Mouse (Mus musculus) megakaryocyte, adult 5-6 weeks (primary cell): ENCODE measurements around the gene Akr1b8. TPM values are rescaled to one million over a fixed set of nuclear protein-coding genes. Genes with fewer than 3 reads are reported as not detected.
"Not testable (repeated sequence)": the region's sequence is repeated elsewhere in the genome, so short reads cannot be mapped to it uniquely, and the experiment has no call there.

Source experiments
- ATAC-seq: 2 replicates; pipeline ENCODE4 v1.8.0; 2016; ENCODE audit warnings: mild to moderate bottlenecking, inconsistent platforms; ENCODE audit not compliant: poor library complexity, severe bottlenecking
- total RNA-seq, 2 experiments: library from RNA; stranded (forward) in 1 of 2; stranded (reverse) in 1 of 2; fragments of 153-499, 151-499 nt in 1 of 2; fragments of 221-1000, 200-1000 nt in 1 of 2; gene quantifications; 2 replicates each; pipeline versions ENCODE4 v1.2.3 to v1.2.4; 2015 to 2017

The Akr1b8 gene
- total RNA-seq, 2 experiments from 2014 or later: not detected

DNA sequence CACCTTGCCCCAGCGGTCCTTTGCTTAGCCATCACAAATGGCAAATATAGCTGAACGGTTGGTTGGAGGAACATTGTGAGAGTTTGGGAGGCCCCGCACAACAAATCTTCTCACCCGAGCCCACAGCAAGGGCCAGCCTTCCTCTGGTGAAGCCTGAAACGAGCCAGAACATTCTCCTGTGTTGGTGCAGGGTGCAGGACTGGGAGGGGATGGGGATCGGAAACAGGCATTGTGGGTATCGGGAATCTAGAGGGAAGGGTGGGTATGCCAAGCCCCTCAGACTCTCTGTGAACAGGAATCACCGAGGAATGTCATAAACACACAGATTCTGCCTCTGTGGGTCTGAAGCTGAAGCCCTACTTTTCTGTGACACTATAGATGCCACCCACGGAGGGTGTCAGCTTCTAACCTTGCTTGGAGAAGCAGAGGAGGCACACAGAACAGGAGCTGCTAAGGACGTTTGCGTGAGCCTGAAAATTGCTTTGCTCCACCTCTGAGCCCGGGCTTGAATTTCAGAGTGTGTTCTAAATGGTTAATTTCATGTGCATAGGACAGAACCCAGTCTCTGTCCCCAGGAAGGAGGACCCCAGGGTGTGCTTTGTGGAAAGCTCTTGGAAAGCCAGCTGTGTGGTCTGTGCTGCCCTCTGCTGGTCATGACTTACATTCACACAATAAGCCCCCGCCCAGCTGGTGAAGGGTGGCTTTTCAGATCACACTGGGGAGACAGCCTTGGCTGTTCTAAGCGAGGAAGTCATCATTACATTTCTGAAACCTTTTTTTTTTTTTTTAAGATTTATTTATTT is 7.6 kb upstream of the Akr1b8 start:
- peak; percentile 75 for ATAC-seq

DNA sequence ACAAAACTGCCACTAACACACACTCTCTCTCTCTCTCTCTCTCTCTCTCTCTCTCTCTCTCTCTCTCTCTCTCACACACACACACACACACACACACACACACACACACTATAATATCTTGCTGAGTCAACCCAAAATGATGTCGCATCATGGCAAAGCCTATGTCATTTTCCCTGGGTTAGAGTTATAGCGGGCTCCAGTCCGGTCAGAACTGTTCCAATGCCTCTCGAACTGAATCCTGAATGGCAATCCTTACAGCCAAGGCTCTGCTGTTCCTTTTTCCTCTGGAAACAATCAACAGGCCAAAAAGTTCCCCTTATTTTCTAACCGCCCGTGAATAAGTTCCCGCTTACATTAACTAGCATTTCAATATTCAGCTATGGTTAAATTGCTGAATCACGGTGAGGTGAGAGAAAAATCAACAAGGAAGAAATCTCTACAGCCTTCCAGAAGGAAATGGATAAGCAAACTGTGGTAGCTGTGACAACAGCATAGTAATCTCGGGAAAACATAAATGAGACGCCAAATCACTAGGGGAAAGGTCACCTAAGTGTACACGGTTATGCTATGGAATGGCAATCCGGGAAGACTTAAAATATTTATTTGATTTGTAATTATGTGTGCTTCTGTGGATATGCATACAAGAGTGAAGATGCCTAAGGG is 3.8 kb upstream of the Akr1b8 start:
- ATAC-seq: no peak

DNA sequence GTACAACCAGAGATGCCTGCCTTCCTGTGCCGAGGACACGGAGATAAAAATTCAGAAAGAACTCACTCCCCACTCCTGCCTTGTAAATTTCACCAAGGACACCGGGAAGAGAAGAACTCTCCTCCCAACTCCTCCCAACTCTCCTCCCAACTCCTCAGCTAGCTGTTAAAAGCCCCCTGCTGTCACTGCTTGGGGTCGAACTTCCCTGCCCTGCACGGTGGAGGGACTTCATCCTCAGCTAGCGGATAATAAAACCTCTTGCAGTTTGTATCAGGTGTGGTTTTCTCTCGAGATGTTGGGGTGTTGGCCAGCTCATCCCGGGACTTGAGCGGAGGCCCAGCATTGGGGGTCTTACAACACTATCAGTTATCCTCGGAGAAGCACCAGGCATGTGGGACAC is 2.4 kb upstream of the Akr1b8 start:
- not testable (repeated sequence) for ATAC-seq

DNA sequence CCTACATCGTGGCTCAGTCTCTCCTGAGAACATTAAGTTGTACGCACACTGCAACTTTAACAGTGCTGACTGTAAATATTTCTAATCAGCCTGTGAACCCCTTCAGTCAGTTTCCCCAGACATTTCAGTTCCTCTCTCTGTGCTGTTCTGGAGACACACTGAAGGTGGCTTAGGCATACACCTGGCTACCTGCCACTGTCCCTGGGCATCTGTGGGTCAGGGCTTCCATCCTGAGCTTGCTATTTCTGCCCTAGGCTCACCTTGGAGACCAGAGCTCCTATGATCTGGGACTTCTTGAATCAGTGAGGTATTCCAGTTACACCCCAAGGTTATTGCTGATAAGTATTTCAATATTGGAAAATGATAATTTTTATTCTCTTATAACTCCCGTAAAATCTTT is 1.5 kb upstream of the Akr1b8 start:
- ATAC-seq: no peak

DNA sequence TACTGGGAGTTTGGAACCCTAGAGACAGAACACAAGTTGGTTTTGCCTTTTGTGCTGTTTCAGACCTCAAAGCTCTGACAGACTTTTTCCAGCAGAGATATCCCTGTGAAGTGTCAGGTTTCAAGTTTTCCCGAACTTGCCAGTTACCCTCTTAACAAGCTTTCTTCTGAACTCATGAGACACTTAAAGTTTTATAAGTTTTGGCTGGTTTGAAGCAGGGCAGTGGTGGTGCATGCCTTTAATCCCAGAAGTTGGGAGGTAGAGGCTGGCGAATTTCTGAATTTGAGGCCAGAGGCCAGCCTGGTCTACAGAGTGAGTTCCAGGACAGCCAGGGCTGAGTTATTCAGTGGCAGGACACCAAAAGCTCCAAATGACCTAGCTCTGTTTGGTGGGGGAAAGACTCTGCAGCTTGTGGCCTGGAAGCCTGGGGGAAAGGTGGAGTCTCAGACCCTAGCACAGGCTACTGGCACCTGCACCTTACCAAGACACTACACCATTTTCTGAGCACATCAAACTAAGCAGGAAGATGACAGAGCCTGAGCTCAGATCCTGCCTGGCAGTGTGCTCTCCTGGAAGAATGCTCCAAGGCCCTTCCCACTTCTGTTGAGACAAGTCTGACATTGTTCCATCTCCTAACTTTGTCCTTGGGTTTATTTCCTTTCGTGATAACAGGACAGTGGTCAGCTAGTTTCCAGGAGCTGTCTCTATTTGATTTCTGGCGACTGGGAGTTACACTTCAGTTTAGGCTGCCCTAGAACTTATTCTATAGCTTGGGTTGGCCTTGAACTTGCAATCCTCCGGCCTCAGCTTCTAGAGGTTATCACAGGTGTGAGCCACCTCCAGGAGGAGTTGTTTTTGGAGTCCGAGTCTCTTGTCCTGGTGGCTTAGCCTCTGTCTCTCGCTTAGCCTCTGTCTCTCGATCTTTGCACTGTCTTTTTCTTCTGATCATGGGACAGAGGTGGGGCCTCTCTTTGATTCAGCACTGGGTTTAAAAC is 732 bp downstream of the Akr1b8 start:
- no peak for ATAC-seq

DNA sequence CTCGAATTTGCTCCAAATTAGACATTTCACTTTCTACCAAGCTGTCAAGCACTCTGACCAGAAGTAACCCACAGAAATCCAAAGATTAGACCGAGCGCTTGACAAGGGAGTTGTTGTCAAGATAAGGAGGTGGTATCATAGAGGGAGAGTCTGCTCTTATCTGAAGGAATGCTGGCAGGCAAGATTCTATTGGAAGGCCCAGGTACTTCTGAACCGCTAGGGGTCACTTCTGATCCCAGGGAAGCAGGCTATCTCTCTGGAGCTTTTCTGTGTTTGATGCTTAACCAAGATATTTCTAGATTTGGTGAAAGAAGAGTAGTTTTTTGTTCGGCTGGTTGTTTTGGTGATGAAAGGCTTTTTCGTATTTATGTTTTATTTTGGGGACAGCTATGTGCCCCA is 1.4 kb downstream of the Akr1b8 start:
- ATAC-seq: no peak

DNA sequence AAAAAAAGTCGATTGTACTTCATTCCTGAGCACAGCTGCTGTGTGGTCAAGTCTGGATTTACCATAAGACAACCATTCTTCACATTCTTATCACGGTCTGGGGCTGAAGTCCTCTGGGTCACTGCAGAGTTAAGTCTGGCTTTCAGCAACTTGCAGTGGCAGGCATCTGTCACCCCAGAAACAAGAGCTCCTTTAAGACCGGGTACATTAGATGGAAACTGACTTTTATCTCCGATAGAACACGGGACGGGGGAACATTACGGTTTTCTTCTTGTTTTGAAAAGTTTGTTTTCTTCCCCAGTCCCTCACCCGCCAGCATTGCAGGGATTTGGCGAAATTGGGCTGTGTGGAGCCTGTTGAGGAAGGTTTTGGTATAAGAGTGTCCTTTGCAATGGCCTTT is 1.9 kb downstream of the Akr1b8 start:
- no peak for ATAC-seq

DNA sequence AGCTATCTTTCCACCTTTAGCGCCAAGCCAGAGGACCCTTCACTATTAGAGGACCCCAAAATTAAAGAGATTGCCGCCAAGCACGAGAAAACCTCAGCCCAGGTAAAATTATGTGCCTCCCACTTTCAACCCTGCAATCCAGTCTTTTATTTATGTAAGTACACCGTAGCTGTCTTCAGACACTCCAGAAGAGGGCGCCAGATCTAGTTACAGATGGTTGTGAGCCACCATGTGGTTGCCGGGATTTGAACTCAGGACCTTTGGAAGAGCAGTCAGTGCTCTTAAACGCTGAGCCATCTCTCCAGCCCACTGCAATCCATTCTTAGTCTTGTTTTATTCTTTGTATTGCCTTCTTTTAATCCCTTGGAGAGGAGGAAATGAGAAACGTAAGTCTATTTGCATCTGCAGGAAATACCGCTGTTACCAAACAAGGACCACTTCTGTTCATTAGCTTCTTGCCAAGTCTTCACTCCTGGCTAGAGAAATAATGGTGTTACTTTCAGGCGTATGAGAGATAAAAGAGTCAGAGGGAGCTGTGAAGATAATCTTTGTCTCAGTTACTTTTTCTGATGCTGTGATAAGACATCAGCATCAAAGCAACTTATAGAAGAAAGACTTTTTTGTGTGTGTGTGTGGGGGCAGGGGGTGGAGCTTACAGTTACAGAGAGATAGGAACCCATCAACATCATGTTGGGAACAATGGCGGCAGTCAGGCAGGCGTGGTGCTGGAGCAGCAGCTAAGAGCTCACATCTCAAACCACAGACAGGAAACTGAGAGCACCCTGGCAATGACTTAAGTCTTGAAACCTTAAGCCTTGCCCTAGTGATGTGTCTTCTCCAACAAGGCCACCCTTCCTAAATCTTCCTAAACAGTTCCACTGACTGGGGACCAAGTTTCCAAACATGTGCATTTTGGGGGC is 10.6 kb downstream of the Akr1b8 start:
- no peak for ATAC-seq

DNA sequence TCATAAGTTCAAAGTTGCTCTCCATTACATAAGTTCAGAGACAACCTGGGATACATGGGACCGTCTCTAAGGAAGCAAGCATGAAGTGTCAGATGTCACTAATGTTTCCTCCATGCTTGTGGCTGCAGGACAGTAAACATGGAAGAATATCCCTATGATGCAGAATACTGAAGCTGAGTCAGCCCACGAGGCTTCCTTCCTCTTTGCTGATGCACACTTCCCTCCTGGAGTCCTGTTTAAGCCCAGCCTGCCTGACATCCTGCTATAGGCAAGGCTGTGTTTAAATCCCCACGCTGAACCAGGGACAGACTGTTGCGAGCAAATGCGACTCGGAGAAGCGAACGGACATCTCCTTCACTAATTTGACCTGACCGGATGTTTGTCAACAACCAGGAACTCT is 14.1 kb downstream of the Akr1b8 start:
- peak; percentile 59 for ATAC-seq

DNA sequence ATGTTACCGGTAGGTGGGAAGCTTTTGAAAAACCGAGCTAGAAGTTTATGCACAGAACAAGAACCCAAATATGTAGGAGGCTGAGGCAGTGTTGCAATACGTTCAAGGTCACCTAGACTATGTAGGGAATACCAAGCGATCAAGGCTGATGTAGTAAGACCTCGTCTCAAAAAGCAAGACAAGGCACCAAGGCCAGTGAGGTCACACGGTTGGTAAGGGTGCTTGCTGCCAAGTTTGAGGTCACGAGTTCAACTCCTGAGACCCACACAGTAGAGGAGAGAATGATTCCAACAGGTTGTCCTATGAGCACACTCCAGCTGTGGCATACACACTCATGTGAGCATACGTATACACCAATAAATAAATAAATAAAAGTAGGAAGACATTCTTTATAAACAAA is 16.2 kb downstream of the Akr1b8 start:
- ATAC-seq: no peak

DNA sequence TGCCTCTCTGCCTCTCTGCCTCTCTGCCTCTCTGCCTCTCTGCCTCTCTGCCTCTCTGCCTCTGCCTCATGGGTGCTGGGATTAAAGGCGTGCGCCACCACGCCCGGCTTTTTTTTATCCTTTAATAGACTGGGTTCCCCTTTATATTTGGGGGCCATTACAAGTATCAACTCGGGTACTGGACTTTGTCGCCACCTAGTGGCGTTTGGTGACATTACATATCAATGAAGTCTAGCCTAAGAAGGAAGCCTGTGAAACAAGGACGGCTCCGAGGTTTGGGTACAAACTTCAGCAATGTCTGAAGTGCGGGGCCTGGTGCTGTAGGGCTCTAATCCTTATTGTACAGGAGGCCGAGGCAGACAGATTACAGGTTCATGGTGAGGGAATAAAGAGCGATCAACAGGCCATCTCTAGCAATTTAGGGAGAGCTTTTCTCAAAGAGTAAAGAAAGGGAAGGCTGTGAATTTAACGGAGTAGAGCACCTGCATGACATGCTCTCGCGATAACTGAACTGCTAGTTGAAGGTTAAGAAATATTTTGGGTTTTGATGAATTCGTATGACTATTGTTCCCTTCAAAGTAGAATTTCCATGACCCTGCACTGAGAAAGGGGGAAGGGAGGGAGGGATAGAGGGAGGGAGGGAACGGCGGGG is 17.9 kb downstream of the Akr1b8 start:
- ATAC-seq: peak; percentile 97

DNA sequence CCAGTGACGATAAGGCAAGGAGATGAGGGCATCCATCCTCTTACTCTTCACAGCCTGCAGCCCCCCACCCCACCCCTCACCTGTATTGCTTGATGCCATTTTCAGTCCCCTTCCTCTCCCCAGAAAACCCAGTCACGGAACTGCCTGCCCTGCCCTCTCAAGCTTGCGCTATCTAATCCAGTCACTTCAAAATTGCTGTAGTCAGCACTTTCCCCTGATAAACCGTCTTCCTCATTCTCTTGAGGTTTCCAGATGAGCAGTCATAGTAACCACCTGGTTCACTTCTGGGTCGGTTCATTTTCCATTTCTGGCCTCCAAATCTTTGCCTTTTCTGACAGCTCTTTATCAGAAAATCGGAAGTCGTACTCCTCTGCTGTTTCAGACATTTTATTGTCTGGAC is 19.9 kb downstream of the Akr1b8 start:
- 0 out of 2 replicates have a peak, but pooled peaks have one; percentile 16 for ATAC-seq

DNA sequence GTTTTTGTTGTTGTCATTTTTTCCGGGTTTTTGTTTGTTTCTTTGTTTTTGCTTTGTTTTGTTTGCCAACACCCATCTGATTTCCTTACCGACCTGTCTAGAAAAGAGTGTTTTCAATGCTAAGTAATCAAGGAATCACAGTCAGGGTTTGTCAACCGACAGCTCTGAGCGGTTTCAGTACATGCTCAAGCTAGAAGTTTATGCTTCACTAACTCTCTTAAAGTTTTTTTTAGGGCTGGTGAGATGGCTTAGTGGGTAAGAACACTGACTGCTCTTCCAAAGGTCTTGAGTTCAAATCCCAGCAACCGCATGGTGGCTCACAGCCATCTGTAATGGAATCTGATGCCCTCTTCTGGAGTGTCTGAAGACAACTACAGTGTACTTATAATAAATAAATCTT is 22.0 kb downstream of the Akr1b8 start:
- ATAC-seq: not testable (repeated sequence)

DNA sequence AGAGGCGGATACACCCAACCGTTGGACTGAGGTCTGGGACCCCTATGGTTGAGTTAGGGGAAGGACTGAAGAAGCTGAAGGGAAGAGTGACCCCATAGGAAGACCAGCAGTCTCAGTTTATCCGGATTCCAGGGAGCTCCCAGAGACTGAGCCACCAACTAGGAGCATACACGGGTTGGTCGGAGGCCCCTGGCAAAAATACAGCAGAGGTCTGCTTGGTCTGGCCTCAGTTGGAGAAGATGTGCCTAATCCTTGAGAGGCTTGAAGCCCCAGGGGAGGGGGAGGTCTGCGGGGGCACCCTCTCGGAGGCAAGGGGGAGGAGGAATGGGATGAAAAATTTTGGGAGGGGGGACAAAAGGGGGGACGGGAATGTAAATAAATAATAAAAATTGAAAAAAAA is 29.5 kb downstream of the Akr1b8 start:
- ATAC-seq: no peak

DNA sequence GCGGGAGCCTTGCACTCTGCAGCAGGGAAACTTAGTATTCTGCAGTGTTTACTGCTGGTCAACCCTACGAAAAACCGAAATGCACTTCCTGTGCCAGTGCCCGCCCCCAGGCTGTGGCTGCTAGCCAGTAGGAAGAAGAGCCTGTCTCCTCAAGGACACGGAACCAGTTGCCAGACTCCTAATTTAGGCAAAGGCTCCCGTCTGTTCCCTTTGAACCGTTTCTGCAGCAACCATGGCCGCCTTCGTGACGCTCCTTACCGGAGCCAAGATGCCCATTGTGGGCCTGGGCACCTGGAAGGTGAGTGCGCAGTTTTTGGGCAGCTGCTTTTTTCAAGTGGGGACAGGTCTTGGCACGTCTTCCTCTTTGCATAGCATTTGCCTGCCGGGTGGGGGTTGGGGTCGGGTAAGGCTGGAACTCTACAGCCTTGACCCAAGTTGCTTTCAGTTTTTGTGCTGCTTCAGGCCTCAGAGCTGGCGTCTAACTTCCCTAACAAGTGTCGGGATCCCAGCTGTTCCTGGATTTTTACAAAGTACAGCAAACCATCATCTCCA is 30.3 kb downstream of the Akr1b8 start, which contains the start of gene Akr1b10:
Akr1b10 (plus strand) TSS at position 109 of the 552 bp plus-strand sequence.
- peak; percentile 95 for ATAC-seq

DNA sequence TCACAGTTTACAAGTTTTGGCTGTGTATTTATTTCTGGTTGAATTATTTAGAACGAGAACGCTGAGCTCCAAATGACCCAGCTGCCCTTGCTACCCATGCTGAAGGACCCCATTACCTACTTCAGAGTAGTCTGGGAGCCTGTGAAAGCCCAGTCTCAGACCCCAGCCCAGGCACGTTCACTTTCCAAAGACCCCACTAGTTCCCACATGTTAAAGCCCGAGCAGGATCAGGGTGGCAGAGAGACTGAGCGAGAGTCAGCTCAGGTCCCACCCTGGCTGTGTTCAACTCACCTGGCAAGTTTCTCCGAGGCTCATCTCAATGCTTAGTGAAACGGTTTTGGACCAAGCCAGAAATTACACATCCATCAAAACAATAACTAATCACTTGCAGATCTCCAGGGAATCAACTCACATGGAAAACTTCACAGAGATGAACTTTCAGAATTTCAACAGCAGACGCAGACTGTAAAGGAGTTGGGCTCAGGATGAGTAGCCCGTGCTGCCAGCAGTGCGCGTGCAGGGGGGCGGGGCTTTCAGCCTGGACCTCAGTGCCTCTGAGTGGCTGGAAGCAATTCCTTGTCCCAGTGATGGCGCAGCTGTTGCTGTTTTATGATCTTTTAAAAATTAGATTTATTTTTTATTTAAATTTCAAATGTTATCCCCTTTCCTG is 30.9 kb downstream of the Akr1b8 start:
- ATAC-seq: peak; percentile 43; the same call in 1 of the 2 replicates

DNA sequence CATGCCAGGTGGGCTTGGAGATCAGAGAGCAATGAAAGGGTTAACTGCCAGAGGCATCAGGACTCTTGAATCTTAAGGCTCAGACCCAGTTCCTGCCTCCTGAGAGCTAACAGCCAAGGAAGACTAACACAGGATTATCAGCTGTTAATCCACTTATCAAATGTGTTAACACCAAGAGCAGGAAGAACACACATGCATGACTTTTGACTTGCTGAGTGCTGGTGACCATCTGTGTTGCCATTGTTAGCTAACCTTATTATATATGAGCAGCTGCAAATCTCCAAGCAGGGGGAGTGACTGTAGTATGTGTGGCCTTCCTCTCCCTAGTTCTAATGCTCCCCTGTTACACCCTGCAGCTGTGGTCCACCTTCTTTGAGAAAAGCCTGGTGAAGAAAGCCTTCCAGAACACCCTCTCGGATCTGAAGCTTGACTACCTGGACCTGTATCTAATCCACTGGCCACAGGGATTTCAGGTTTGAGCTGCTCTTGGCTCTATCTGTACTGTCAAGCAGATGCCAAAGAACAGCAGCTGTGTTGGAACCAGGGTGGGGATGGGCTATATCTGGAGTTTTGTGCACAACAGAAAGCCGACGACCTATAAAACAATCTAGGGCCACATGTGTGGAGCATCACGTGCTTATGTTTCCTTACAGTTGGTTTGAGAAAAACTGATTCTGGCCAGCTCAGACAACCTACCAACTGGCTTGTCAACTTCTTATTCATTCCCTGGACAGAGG is 34.7 kb downstream of the Akr1b8 start:
- no peak for ATAC-seq

DNA sequence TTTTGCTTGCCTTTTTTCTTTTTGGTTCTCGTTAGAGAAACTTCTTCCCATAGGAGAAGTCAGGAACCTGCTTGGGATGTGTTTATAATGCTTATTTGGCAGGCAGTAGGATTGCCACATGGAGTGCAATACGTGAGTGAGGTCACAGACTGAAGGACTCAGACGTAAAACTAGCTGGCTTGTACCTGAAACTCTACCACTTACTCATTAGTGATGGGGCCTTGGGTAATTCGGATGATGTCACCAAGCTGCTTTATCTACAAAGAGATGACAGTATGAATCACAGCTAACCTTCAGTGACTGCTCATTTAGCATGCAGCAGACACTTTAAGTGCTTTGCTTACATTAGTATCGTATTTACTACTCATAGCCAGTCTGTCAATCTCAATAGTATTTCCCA is 42.0 kb downstream of the Akr1b8 start:
- no peak for ATAC-seq
